Mouse (Mus musculus) megakaryocyte-erythroid progenitor cell, adult 5-6 weeks (primary cell): Measurements from ENCODE around the gene Iscu. TPM values are rescaled to one million over a fixed set of nuclear protein-coding genes. Genes with fewer than 3 reads are reported as not detected.

ENCODE experiments used
- ATAC-seq: replicated peaks from 2 replicates; pipeline ENCODE4 v1.8.0; 2016; ENCODE audit warnings: mild to moderate bottlenecking, inconsistent platforms; ENCODE audit not compliant: severe bottlenecking, poor library complexity, low FRiP score, low TSS enrichment
- total RNA-seq, 2 experiments: library from RNA; stranded (forward) in 1 of 2; stranded (reverse) in 1 of 2; fragments of 200-1000, 215-1000 nt in 1 of 2; fragments of >200 nt in 1 of 2; fragmentation: Nextera tagmentation in 1 of 2; gene quantifications; 2 replicates each; pipeline ENCODE4 v1.2.3; 2014 to 2017

Iscu gene
- total RNA-seq (2014; fragmentation: Nextera tagmentation) (80.5 and 81.0 TPM in 2 replicates), total RNA-seq (2017) (63.1 and 68.9 TPM in 2 replicates)

- peak; percentile 69 for ATAC-seq
Measured at GRCm38 (mm10) chr5:113772450-113772895, at the start of gene Iscu, which contains the start of gene Sart3. Gene Iscu (plus strand): TSS chr5:113772748. Gene Sart3 (minus strand): TSS chr5:113772510.

- ATAC-seq: no peak
Measured at GRCm38 (mm10) chr5:113723567-113724237, 48.8 kb upstream of the Iscu start.

GRCm38 (mm10) chr5:113724446-113724845 is 48.1 kb upstream of the Iscu start, which contains the start of gene 1700069L16Rik:
Gene 1700069L16Rik (minus strand): TSS chr5:113724772.
- peak; percentile 72 for ATAC-seq

- no peak for ATAC-seq
Measured at GRCm38 (mm10) chr5:113725417-113725816, 47.1 kb upstream of the Iscu start.

- ATAC-seq: no peak
Measured at GRCm38 (mm10) chr5:113726618-113727017, 45.9 kb upstream of the Iscu start.

GRCm38 (mm10) chr5:113727238-113727637 is 45.3 kb upstream of the Iscu start:
- no peak for ATAC-seq

GRCm38 (mm10) chr5:113728011-113728410 is 44.5 kb upstream of the Iscu start:
- ATAC-seq: no peak

GRCm38 (mm10) chr5:113728691-113729090 is 43.9 kb upstream of the Iscu start:
- no peak for ATAC-seq

- ATAC-seq: no peak
Measured at GRCm38 (mm10) chr5:113730641-113731121, 41.9 kb upstream of the Iscu start.

GRCm38 (mm10) chr5:113731174-113731573 is 41.4 kb upstream of the Iscu start:
- ATAC-seq: no peak

GRCm38 (mm10) chr5:113732182-113732581 is 40.4 kb upstream of the Iscu start:
- no peak for ATAC-seq

- ATAC-seq: no peak
Measured at GRCm38 (mm10) chr5:113734376-113734775, 38.2 kb upstream of the Iscu start.

- 0 out of 2 replicates have a peak, but pooled peaks have one; percentile 2 for ATAC-seq
Measured at GRCm38 (mm10) chr5:113735023-113735344, 37.6 kb upstream of the Iscu start.

- peak; percentile 95 for ATAC-seq
Measured at GRCm38 (mm10) chr5:113735345-113736112, 37.0 kb upstream of the Iscu start, which contains the start of gene Ficd. Gene Ficd (plus strand): TSS chr5:113735803.

GRCm38 (mm10) chr5:113736113-113736502 is 36.4 kb upstream of the Iscu start:
- no peak for ATAC-seq

- no peak for ATAC-seq
Measured at GRCm38 (mm10) chr5:113736522-113737164, 35.9 kb upstream of the Iscu start.

- ATAC-seq: no peak
Measured at GRCm38 (mm10) chr5:113737607-113738237, 34.8 kb upstream of the Iscu start.

GRCm38 (mm10) chr5:113747629-113748028 is 24.9 kb upstream of the Iscu start:
- no peak for ATAC-seq

GRCm38 (mm10) chr5:113748556-113749331 is 23.8 kb upstream of the Iscu start:
- no peak for ATAC-seq
